Mouse (Mus musculus) heart, postnatal 0 days (tissue): ENCODE results near the gene Ier3. TPM values are rescaled to one million over a fixed set of nuclear protein-coding genes. Genes with fewer than 3 reads are reported as not detected.

ENCODE experiments used
- ATAC-seq: fragments of 200-750 bp; cut with Nextera tagmentation; 2 replicates; pipeline ENCODE4 v1.8.0; 2017; ENCODE audit warnings: low read depth, moderate number of reproducible peaks, moderate library complexity; ENCODE audit not compliant: insufficient read depth
- DNase-seq: peaks from one replicate; pipeline ENCODE4 v3.0.0-alpha.2; 2016; ENCODE audit warnings: low spot score
- H3K27ac ChIP-seq: fragments of 300-500 bp; sonication (generic); 2 replicates; pipeline ENCODE4 v1.5.1; 2014; ENCODE audit warnings: low read depth, mild to moderate bottlenecking
- H3K27me3 ChIP-seq: fragments of 300-500 bp; sonication (generic); 2 replicates; pipeline ENCODE4 v1.6.1; 2014; ENCODE audit warnings: low read length, mixed read lengths; ENCODE audit not compliant: control insufficient read depth, insufficient read depth
- H3K36me3 ChIP-seq: fragments of 300-500 bp; sonication (generic); replicated peaks from 2 replicates; pipeline ENCODE4 v1.6.1; 2014; ENCODE audit warnings: low read length, mixed read lengths; ENCODE audit not compliant: control insufficient read depth, insufficient read depth
- H3K4me1 ChIP-seq: fragments of 300-500 bp; sonication (generic); 2 replicates; pipeline ENCODE4 v1.6.1; 2014; ENCODE audit warnings: antibody characterized with exemption; ENCODE audit not compliant: control insufficient read depth, insufficient read depth
- H3K4me2 ChIP-seq: fragments of 300-500 bp; sonication (generic); 2 replicates; pipeline ENCODE4 v1.6.1; 2014; ENCODE audit warnings: low read depth, mild to moderate bottlenecking, low read length, moderate library complexity
- H3K4me3 ChIP-seq: fragments of 300-500 bp; sonication (generic); 2 replicates; pipeline ENCODE4 v1.5.1; 2014; ENCODE audit warnings: low read depth, low read length
- H3K9ac ChIP-seq: fragments of 300-500 bp; sonication (generic); replicated peaks from 2 replicates; pipeline ENCODE4 v1.6.1; 2014; ENCODE audit warnings: low read depth, low read length, mixed read lengths
- H3K9me3 ChIP-seq: fragments of 300-500 bp; sonication (generic); replicated peaks from 2 replicates; pipeline ENCODE4 v1.6.1; 2016; ENCODE audit warnings: low read length; ENCODE audit not compliant: control insufficient read depth
- CTCF ChIP-seq: IDR thresholded peaks from 2 replicates; pipeline ENCODE4 v1.5.1; 2016; ENCODE audit warnings: antibody characterized with exemption, control low read depth, low read depth
- EP300 ChIP-seq: IDR thresholded peaks from 2 replicates; pipeline ENCODE4 v1.6.1; 2016; ENCODE audit warnings: antibody characterized with exemption, low read depth
- WGBS: fragments of 180-500 bp; shearing (Covaris S2); extraction: QIAGEN DNeasy Blood & Tissue Kit; methylation state at CpG from one replicate; pipeline ENCODE4 v1.1.7; 2014; 5-methylcytosine and 5-hydroxymethylcytosine counted together
- polyA plus RNA-seq: library from polyadenylated mRNA; unstranded; fragments of >200 nt; fragmentation: Nextera tagmentation; extraction: Ambion mirVana; gene quantifications from 2 replicates; pipeline ENCODE4 v1.2.1, GENCODE M21; 2015
- total RNA-seq: library from RNA; depleted of rRNA; stranded (reverse); fragments of >200 nt; gene quantifications from 2 replicates; pipeline ENCODE4 v1.2.3, GENCODE M21; 2014; ENCODE audit warnings: low replicate concordance

Ier3 gene
- total and polyA plus RNA-seq, 2 experiments from 2014 or later, result 50.5 to 79.4 TPM

GRCm38 (mm10) chr17:35865481-35866280 is 44.2 kb downstream of the Ier3 start, which contains the start of gene Ppp1r18:
Gene Ppp1r18 (plus strand): TSS chr17:35865593.
- H3K27me3 ChIP-seq, result no peaks in the 10 kb centered on the region
- under 1% methylated on average over 43 of the region's 48 CpGs for WGBS
- no peaks in the 10 kb centered on the region for H3K9me3 ChIP-seq
- DNase-seq (peak; percentile 84), ATAC-seq (peak; percentile 54)
- peak within 1 kb of the TSS; percentile 77 for H3K9ac ChIP-seq
- peak within 1 kb of the TSS; percentile 96 for H3K27ac ChIP-seq
- TF ChIP-seq EP300 (0 out of 2 replicates have a peak, but pooled peaks have one; percentile 69), CTCF (no peak)
- peak within 1 kb of the TSS; percentile 66 for H3K4me3 ChIP-seq
- H3K4me1 ChIP-seq, result peaks cover 14% of the 10 kb centered on the region; the same call in 1 of the 2 replicates
- H3K36me3 ChIP-seq, result no peaks in the 10 kb centered on the region
- H3K4me2 ChIP-seq, result peak within 1 kb of the TSS; percentile 86

GRCm38 (mm10) chr17:35866281-35866831 is 44.9 kb downstream of the Ier3 start:
- Histone ChIP-seq H3K27ac (peak overlapping the region; percentile 96), H3K4me2 (peak overlapping the region; percentile 86), H3K4me3 (peak overlapping the region; percentile 66), H3K27me3 (no peaks in the 10 kb centered on the region), H3K36me3 (0 out of 2 replicates have a peak, but pooled peaks cover 3% of the 10 kb centered on the region), H3K4me1 (peaks cover 16% of the 10 kb centered on the region), H3K9ac (peak overlapping the region; percentile 77), H3K9me3 (no peaks in the 10 kb centered on the region)
- under 1% methylated on average over 31 of the region's 38 CpGs for WGBS
- ATAC-seq, result peak; percentile 34
- DNase-seq, result peak; percentile 67
- no peak for TF ChIP-seq CTCF

GRCm38 (mm10) chr17:35866911-35867890 is 45.7 kb downstream of the Ier3 start:
- Histone ChIP-seq H3K4me2 (peak overlapping the region; percentile 86), H3K27ac (peak overlapping the region; percentile 96), H3K9me3 (no peaks in the 10 kb centered on the region), H3K4me1 (peaks cover 14% of the 10 kb centered on the region), H3K27me3 (no peaks in the 10 kb centered on the region), H3K9ac (peak overlapping the region; percentile 77), H3K4me3 (peak overlapping the region; percentile 66), H3K36me3 (0 out of 2 replicates have a peak, but pooled peaks cover 5% of the 10 kb centered on the region)
- TF ChIP-seq CTCF (0 out of 2 replicates have a peak, but pooled peaks have one; percentile 13), EP300 (no peak)
- DNase-seq (peak; percentile 27), ATAC-seq (no peak)
- 9% methylated on average over 26 of the region's 26 CpGs for WGBS

- ATAC-seq (no peak), DNase-seq (peak; percentile 36)
- Histone ChIP-seq H3K9me3 (no peaks in the 10 kb centered on the region), H3K4me3 (peak overlapping the region; percentile 66), H3K9ac (peak overlapping the region; percentile 77), H3K4me1 (peaks cover 14% of the 10 kb centered on the region), H3K27me3 (no peaks in the 10 kb centered on the region), H3K36me3 (0 out of 2 replicates have a peak, but pooled peaks cover 5% of the 10 kb centered on the region), H3K4me2 (peak overlapping the region; percentile 86), H3K27ac (peak overlapping the region; percentile 96)
- 27% methylated on average over 15 of the region's 17 CpGs for WGBS
- TF ChIP-seq CTCF (no peak), EP300 (no peak)
Observed at GRCm38 (mm10) chr17:35868165-35868820, 46.8 kb downstream of the Ier3 start.
